Mouse (Mus musculus) liver, embryonic 13.5 days (tissue): ENCODE data around the gene Slc2a1. TPM values are rescaled to one million over a fixed set of nuclear protein-coding genes. Genes with fewer than 3 reads are reported as not detected.
A peak's percentile ranks its signal among the peaks of the same experiment; 100 is the strongest.

Experiments
- ATAC-seq: fragments of 200-750 bp; cut with Nextera tagmentation; 2 replicates; pipeline ENCODE4 v1.8.0; 2017; ENCODE audit warnings: low read depth, mild to moderate bottlenecking, moderate number of reproducible peaks, moderate library complexity
- DNase-seq: peaks from one replicate; pipeline ENCODE4 v3.0.0; 2022
- H3K27ac ChIP-seq: fragments of 300-500 bp; sonication (generic); 2 replicates; pipeline ENCODE4 v1.5.1; 2015; ENCODE audit warnings: moderate library complexity, mild to moderate bottlenecking, inconsistent platforms
- H3K27me3 ChIP-seq: fragments of 300-500 bp; sonication (generic); 2 replicates; pipeline ENCODE4 v1.6.1; 2015; ENCODE audit warnings: mild to moderate bottlenecking, inconsistent platforms
- H3K36me3 ChIP-seq: fragments of 300-500 bp; sonication (generic); 2 replicates; pipeline ENCODE4 v1.6.1; 2015; ENCODE audit warnings: mild to moderate bottlenecking, inconsistent platforms
- H3K4me1 ChIP-seq: fragments of 300-500 bp; sonication (generic); replicated peaks from 2 replicates; pipeline ENCODE4 v1.6.1; 2015; ENCODE audit warnings: inconsistent platforms
- H3K4me2 ChIP-seq: fragments of 300-500 bp; sonication (generic); 2 replicates; pipeline ENCODE4 v1.6.1; 2015; ENCODE audit warnings: inconsistent platforms, mild to moderate bottlenecking, moderate library complexity
- H3K4me3 ChIP-seq: fragments of 300-500 bp; sonication (generic); replicated peaks from 2 replicates; pipeline ENCODE4 v1.5.1; 2015; ENCODE audit warnings: mild to moderate bottlenecking, inconsistent platforms
- H3K9ac ChIP-seq: fragments of 300-500 bp; sonication (generic); 2 replicates; pipeline ENCODE4 v1.6.1; 2015; ENCODE audit warnings: mild to moderate bottlenecking, inconsistent platforms
- H3K9me3 ChIP-seq: fragments of 300-500 bp; sonication (generic); replicated peaks from 2 replicates; pipeline ENCODE4 v1.6.1; 2016; ENCODE audit warnings: inconsistent platforms
- WGBS: fragments of 180-500 bp; shearing (Covaris S2); methylation state at CpG from one replicate; pipeline ENCODE4 v1.1.7; 2015; ENCODE audit not compliant: insufficient replicate concordance; 5-methylcytosine and 5-hydroxymethylcytosine counted together
- microRNA counts: library from miRNA; unstranded; fragments of <30 nt; microRNA quantifications from one replicate; lab custom pipeline; 2016
- microRNA-seq: library from miRNA; unstranded; fragments of <30 nt; microRNA quantifications from one replicate; pipeline ENCODE4, GENCODE M21; 2016
- polyA plus RNA-seq: library from polyadenylated mRNA; unstranded; fragments of >200 nt; fragmentation: Nextera tagmentation; extraction: Ambion mirVana; gene quantifications from 2 replicates; pipeline ENCODE4 v1.2.1, GENCODE M21; 2015

The Slc2a1 gene
- polyA plus RNA-seq, 1 experiment from 2014 or later = 272 TPM

- Histone ChIP-seq H3K9me3 (no peaks in the 10 kb centered on the region), H3K4me2 (no peak overlapping the region), H3K36me3 (peaks cover 72% of the 10 kb centered on the region), H3K27ac (peak overlapping the region; percentile 24; the same call in 1 of the 2 replicates), H3K27me3 (no peaks in the 10 kb centered on the region), H3K9ac (no peak overlapping the region), H3K4me1 (peaks cover 71% of the 10 kb centered on the region), H3K4me3 (no peak overlapping the region)
- DNase-seq (no peak), ATAC-seq (no peak)
- WGBS = 74% methylated on average over 5 of the region's 5 CpGs
Observed at GRCm38 (mm10) chr4:119177702-119178101, 69.2 kb downstream of the Slc2a1 start.

GRCm38 (mm10) chr4:119178331-119178730 lies 69.8 kb downstream of the Slc2a1 start:
- Histone ChIP-seq H3K36me3 (peaks cover 79% of the 10 kb centered on the region), H3K9ac (no peak overlapping the region), H3K4me1 (peaks cover 70% of the 10 kb centered on the region), H3K4me3 (no peak overlapping the region), H3K27me3 (no peaks in the 10 kb centered on the region), H3K4me2 (no peak overlapping the region), H3K27ac (peak overlapping the region; percentile 24; the same call in 1 of the 2 replicates), H3K9me3 (no peaks in the 10 kb centered on the region)
- DNase-seq = no peak
- ATAC-seq = no peak
- 68% methylated on average over 18 of the region's 18 CpGs for WGBS

GRCm38 (mm10) chr4:119180133-119180707 lies 71.7 kb downstream of the Slc2a1 start:
- H3K4me2 ChIP-seq = 0 out of 2 replicates have a peak overlapping the region, but pooled peaks have one; percentile 2
- H3K4me3 ChIP-seq = 0 out of 2 replicates have a peak overlapping the region, but pooled peaks have one; percentile 10
- H3K27me3 ChIP-seq = no peaks in the 10 kb centered on the region
- H3K27ac ChIP-seq = peak overlapping the region; percentile 40; the same call in 1 of the 2 replicates
- WGBS = 39% methylated on average over 4 of the region's 4 CpGs
- H3K9me3 ChIP-seq = no peaks in the 10 kb centered on the region
- DNase-seq (no peak), ATAC-seq (no peak)
- peaks cover 97% of the 10 kb centered on the region for H3K36me3 ChIP-seq
- peaks cover 74% of the 10 kb centered on the region for H3K4me1 ChIP-seq
- H3K9ac ChIP-seq = no peak overlapping the region

GRCm38 (mm10) chr4:119181456-119181855 lies 72.9 kb downstream of the Slc2a1 start:
- peaks cover 100% of the 10 kb centered on the region for H3K36me3 ChIP-seq
- H3K4me3 ChIP-seq = no peak overlapping the region
- ATAC-seq = no peak
- DNase-seq = no peak
- WGBS = 64% methylated on average over 9 of the region's 9 CpGs
- no peaks in the 10 kb centered on the region for H3K27me3 ChIP-seq
- peaks cover 87% of the 10 kb centered on the region for H3K4me1 ChIP-seq
- H3K4me2 ChIP-seq = no peak overlapping the region; the same call in 1 of the 2 replicates
- H3K9me3 ChIP-seq = no peaks in the 10 kb centered on the region
- no peak overlapping the region for H3K9ac ChIP-seq
- H3K27ac ChIP-seq = 0 out of 2 replicates have a peak overlapping the region, but pooled peaks have one; percentile 37

GRCm38 (mm10) chr4:119183525-119183924 lies 75.0 kb downstream of the Slc2a1 start:
- H3K27me3 ChIP-seq = no peaks in the 10 kb centered on the region
- DNase-seq = no peak
- H3K9ac ChIP-seq = 0 out of 2 replicates have a peak overlapping the region, but pooled peaks have one; percentile 3
- WGBS = 55% methylated on average over 1 of the region's 1 CpGs
- H3K4me3 ChIP-seq = peak overlapping the region; percentile 20; the same call in 1 of the 2 replicates
- no peak for ATAC-seq
- peak overlapping the region; percentile 53; the same call in 1 of the 2 replicates for H3K27ac ChIP-seq
- peak overlapping the region; percentile 25 for H3K4me2 ChIP-seq
- no peaks in the 10 kb centered on the region for H3K9me3 ChIP-seq
- H3K4me1 ChIP-seq = peaks cover 89% of the 10 kb centered on the region
- peaks cover 100% of the 10 kb centered on the region for H3K36me3 ChIP-seq

- peak overlapping the region; percentile 88 for H3K4me2 ChIP-seq
- peak overlapping the region; percentile 53 for H3K9ac ChIP-seq
- H3K27me3 ChIP-seq = no peaks in the 10 kb centered on the region
- H3K27ac ChIP-seq = peak overlapping the region; percentile 47
- DNase-seq (no peak), ATAC-seq (no peak)
- no peaks in the 10 kb centered on the region for H3K9me3 ChIP-seq
- WGBS = 74% methylated on average over 4 of the region's 4 CpGs
- H3K4me3 ChIP-seq = peak overlapping the region; percentile 77
- H3K4me1 ChIP-seq = peaks cover 69% of the 10 kb centered on the region
- peaks cover 81% of the 10 kb centered on the region for H3K36me3 ChIP-seq
Observed at GRCm38 (mm10) chr4:119185771-119186170, 77.3 kb downstream of the Slc2a1 start.

MicroRNA genes within 50 kb of the gene (microRNA counts, 519-probe panel; counts per million panel counts)
- microRNA mmu-miR-1957 (lab: Ali Mortazavi, UCI) = 114 counts per million

Small RNA genes within 50 kb of the gene (microRNA-seq; reads per million reads assigned to microRNA genes)
- gene Mir1957a = not detected

Other genes starting within 250 kb of the Slc2a1 start
- gene Olfr1331, start 244.1 kb upstream of the Slc2a1 start, polyA plus RNA-seq = not detected in 2 replicates
- gene Olfr1330, start 220.1 kb upstream of the Slc2a1 start, polyA plus RNA-seq = not detected in 2 replicates
- not detected in 2 replicates for gene Olfr1329, start 191.2 kb upstream of the Slc2a1 start, polyA plus RNA-seq
- not detected in 2 replicates for gene Olfr1328, start 170.1 kb upstream of the Slc2a1 start, polyA plus RNA-seq
- not detected in 2 replicates for gene Lao1, start 147.1 kb upstream of the Slc2a1 start, polyA plus RNA-seq
- 2.8 and 2.9 TPM in 2 replicates for gene Zfp691, start 65.5 kb downstream of the Slc2a1 start, polyA plus RNA-seq
- gene Ermap, start 81.3 kb downstream of the Slc2a1 start, polyA plus RNA-seq = 329 and 341 TPM in 2 replicates
- 121 and 130 TPM in 2 replicates for gene Svbp, start 86.6 kb downstream of the Slc2a1 start, polyA plus RNA-seq
- not detected in 2 replicates for gene Tmem269, start 109.5 kb downstream of the Slc2a1 start, polyA plus RNA-seq
- gene AU022252, start 124.0 kb downstream of the Slc2a1 start, polyA plus RNA-seq = 16.1 and 16.5 TPM in 2 replicates
- 9.3 and 9.4 TPM in 2 replicates for gene P3h1, start 124.2 kb downstream of the Slc2a1 start, polyA plus RNA-seq
- gene Cldn19, start 146.7 kb downstream of the Slc2a1 start, polyA plus RNA-seq = not detected in 2 replicates
- gene Ybx1, start 185.9 kb downstream of the Slc2a1 start, polyA plus RNA-seq = 342 and 392 TPM in 2 replicates
- gene Ppih, start 211.8 kb downstream of the Slc2a1 start, polyA plus RNA-seq = 87.9 and 92.5 TPM in 2 replicates